Mouse (Mus musculus): Measurements from ENCODE around the gene Dido1. TPM values are rescaled to one million over a fixed set of nuclear protein-coding genes. Genes with fewer than 3 reads are reported as not detected.

Gene Dido1
- total and polyA plus RNA-seq, 3 experiments, result 17.8 to 35.1 (median 30.1) TPM

DNA sequence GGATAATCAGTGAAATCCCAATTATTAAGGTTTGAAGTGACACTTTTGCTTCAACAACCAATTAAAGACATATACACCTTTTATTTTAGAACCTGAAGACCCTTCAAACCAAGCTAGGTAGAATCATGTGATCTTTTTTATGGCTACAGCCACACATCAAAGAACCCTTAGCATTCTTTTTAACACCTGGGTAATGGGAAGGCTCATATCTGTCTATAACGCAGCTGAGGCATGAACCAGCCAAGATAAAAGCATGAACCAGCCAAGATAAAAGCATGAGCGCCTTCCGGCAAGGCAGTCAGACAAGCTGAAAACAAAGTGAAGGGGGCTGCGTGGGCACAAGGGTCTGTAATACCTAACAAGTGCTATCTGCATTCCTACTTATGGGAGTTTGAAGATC is 25.8 kb downstream of the Dido1 start (continued):
- TF ChIP-seq MYB (IDR thresholded peaks at IDR 0.05; ENCODE audit: low read depth, low read length), result no peak
- TF ChIP-seq GABPA (IDR thresholded peaks at IDR 0.05; ENCODE audit: low read depth, low read length), result no peak
- TF ChIP-seq RAD21 (IDR thresholded peaks at IDR 0.05; ENCODE audit: low read depth, low read length), result no peak
- no peak for TF ChIP-seq ZC3H11A (IDR thresholded peaks at IDR 0.05; ENCODE audit: low read depth, low read length)
- TF ChIP-seq ETS1 (IDR thresholded peaks at IDR 0.05; ENCODE audit: low read depth, low read length), result peak; percentile 86
- no peak for TF ChIP-seq POLR2A (IDR thresholded peaks at IDR 0.05; ENCODE audit: control insufficient read depth in 1 of 2, insufficient read depth in 1 of 2, low read depth in 1 of 2, low read length in 2 of 2, poor library complexity in 1 of 2)
- TF ChIP-seq ZMIZ1 (IDR thresholded peaks at IDR 0.05; ENCODE audit: low read depth, low read length), result no peak
- no peak for TF ChIP-seq POLR2AphosphoS2 (IDR thresholded peaks at IDR 0.05; ENCODE audit: low read length)
- TF ChIP-seq BHLHE40 (IDR thresholded peaks at IDR 0.05; ENCODE audit: borderline replicate concordance, low read depth, low read length), result no peak
- TF ChIP-seq CHD2 (IDR thresholded peaks at IDR 0.05; ENCODE audit: low read length), result no peak
- no peak for TF ChIP-seq ZNF384 (IDR thresholded peaks at IDR 0.05; ENCODE audit: low read depth, low read length)
- TF ChIP-seq MYC (IDR thresholded peaks at IDR 0.05; ENCODE audit: low read depth, low read length), result no peak
- TF ChIP-seq JUND (IDR thresholded peaks at IDR 0.05; ENCODE audit: low read depth, low read length), result no peak
- no peak for TF ChIP-seq POLR2AphosphoS5 (IDR thresholded peaks at IDR 0.05; ENCODE audit: borderline replicate concordance, low read depth, low read length)
- no peak for TF ChIP-seq RCOR1 (IDR thresholded peaks at IDR 0.05; ENCODE audit: low read depth, low read length)
- TF ChIP-seq SIN3A (IDR thresholded peaks at IDR 0.05; ENCODE audit: low read length), result peak; percentile 47; the same call in 1 of the 2 replicates

- Histone ChIP-seq H3K79me2 (ENCODE audit: control insufficient read depth, insufficient read depth, low read length, poor library complexity) (peaks cover 3% of the 10 kb centered on the region; the same call in 1 of the 2 replicates), H3K9ac (ENCODE audit: control insufficient read depth, low read depth, low read length, poor library complexity, severe bottlenecking) (no peak overlapping the region), H3K4me1 (ENCODE audit: control insufficient read depth in 1 of 2, insufficient read depth in 2 of 2, low read length in 2 of 2) (peaks cover 0 to 15% of the 10 kb centered on the region in 2 experiments; a peak in 2 of 4 replicates), H3K27me3 (ENCODE audit: control insufficient read depth in 1 of 2, insufficient read depth in 2 of 2, low read length in 2 of 2) (no peaks in the 10 kb centered on the region), H3K27ac (ENCODE audit: control insufficient read depth, low read depth, low read length) (no peak overlapping the region), H3K4me3 (ENCODE audit: control insufficient read depth in 1 of 2, insufficient read depth in 1 of 2, low read depth in 2 of 2, low read length in 2 of 2) (no peak overlapping the region), H3K9me3 (replicated peaks; ENCODE audit: insufficient read depth, low read length) (no peaks in the 10 kb centered on the region), H3K36me3 (ENCODE audit: control insufficient read depth in 1 of 2, insufficient read depth in 2 of 2, low read length in 2 of 2) (peaks cover 18 to 39% of the 10 kb centered on the region in 2 experiments)
- TF ChIP-seq MXI1 (IDR thresholded peaks at IDR 0.05; ENCODE audit: low read depth, low read length) (no peak), SMC3 (IDR thresholded peaks at IDR 0.05; ENCODE audit: low read depth, low read length) (no peak), EP300 (IDR thresholded peaks at IDR 0.05; ENCODE audit: low read depth in 1 of 2, low read length in 2 of 2) (no peak), ZMIZ1 (IDR thresholded peaks at IDR 0.05; ENCODE audit: low read depth, low read length) (no peak)
- no peak for DNase-seq (ENCODE audit: low read depth, low spot score)
These were observed 26.3 kb downstream of the Dido1 start for GRCm38 (mm10) chr2:180683524-180683923.

GRCm38 (mm10) chr2:180681225-180681624 is 28.6 kb downstream of the Dido1 start:
- no peaks in the 10 kb centered on the region for H3K9me3 ChIP-seq (replicated peaks; ENCODE audit: insufficient read depth, low read length)
- TF ChIP-seq TBP (IDR thresholded peaks at IDR 0.05; ENCODE audit: low read depth, low read length), result no peak
- no peak for TF ChIP-seq MAX (IDR thresholded peaks at IDR 0.05; ENCODE audit: low read length)
- TF ChIP-seq CHD1 (IDR thresholded peaks at IDR 0.05; ENCODE audit: low read depth, low read length), result no peak
- TF ChIP-seq POLR2AphosphoS5 (IDR thresholded peaks at IDR 0.05; ENCODE audit: borderline replicate concordance, low read depth, low read length), result no peak
- no peak for TF ChIP-seq USF1 (IDR thresholded peaks at IDR 0.05; ENCODE audit: low read depth, low read length)
- TF ChIP-seq EP300 (IDR thresholded peaks at IDR 0.05; ENCODE audit: low read depth in 1 of 2, low read length in 2 of 2), result no peak
- TF ChIP-seq MXI1 (IDR thresholded peaks at IDR 0.05; ENCODE audit: low read depth, low read length), result no peak
- TF ChIP-seq TAL1 (IDR thresholded peaks at IDR 0.05; ENCODE audit: low read length), result no peak
- no peak for TF ChIP-seq NRF1 (IDR thresholded peaks at IDR 0.05; ENCODE audit: insufficient read depth, low read depth, low read length, poor library complexity, severe bottlenecking)
- no peak for TF ChIP-seq NELFE (IDR thresholded peaks at IDR 0.05; ENCODE audit: low read depth, low read length)
- no peak for TF ChIP-seq ETS1 (IDR thresholded peaks at IDR 0.05; ENCODE audit: low read depth, low read length)
- TF ChIP-seq GATA1 (IDR thresholded peaks at IDR 0.05; ENCODE audit: low read depth, low read length), result no peak
- no peak for TF ChIP-seq HCFC1 (IDR thresholded peaks at IDR 0.05; ENCODE audit: low read depth, low read length)
- TF ChIP-seq MAZ (IDR thresholded peaks at IDR 0.05; ENCODE audit: low read depth, low read length), result no peak
- H3K36me3 ChIP-seq (ENCODE audit: control insufficient read depth in 1 of 2, insufficient read depth in 2 of 2, low read length in 2 of 2), result peaks cover 18 to 25% of the 10 kb centered on the region in 2 experiments
- no peak for DNase-seq (ENCODE audit: low read depth, low spot score)
- H3K27me3 ChIP-seq (ENCODE audit: control insufficient read depth in 1 of 2, insufficient read depth in 2 of 2, low read length in 2 of 2), result no peaks in the 10 kb centered on the region
- H3K9ac ChIP-seq (ENCODE audit: control insufficient read depth, low read depth, low read length, poor library complexity, severe bottlenecking), result no peak overlapping the region
- peaks cover 0 to 15% of the 10 kb centered on the region in 2 experiments; a peak in 2 of 4 replicates for H3K4me1 ChIP-seq (ENCODE audit: control insufficient read depth in 1 of 2, insufficient read depth in 2 of 2, low read length in 2 of 2)
- no peak overlapping the region for H3K4me3 ChIP-seq (ENCODE audit: control insufficient read depth in 1 of 2, insufficient read depth in 1 of 2, low read depth in 2 of 2, low read length in 2 of 2)
- no peaks in the 10 kb centered on the region for H3K79me2 ChIP-seq (ENCODE audit: control insufficient read depth, insufficient read depth, low read length, poor library complexity)
- H3K27ac ChIP-seq (ENCODE audit: control insufficient read depth, low read depth, low read length), result no peak overlapping the region
